Mouse (Mus musculus): ENCODE results near the gene Vmn1r3. TPM values are rescaled to one million over a fixed set of nuclear protein-coding genes. Genes with fewer than 3 reads are reported as not detected.
A peak's percentile ranks its signal among the peaks of the same experiment; 100 is the strongest.
"Not testable (repeated sequence)": the region's sequence is repeated elsewhere in the genome, so short reads cannot be mapped to it uniquely, and the experiment has no call there.

Vmn1r3 gene
- not detected in 2 replicates for polyA plus RNA-seq (2015; fragmentation: Nextera tagmentation; extraction: Ambion mirVana)

GRCm38 (mm10) chr4:3185258-3185657 lies at the start of gene Vmn1r3:
Gene Vmn1r3 (minus strand): TSS chr4:3185358.
- 82% methylated on average over 1 of the region's 1 CpGs for WGBS
- H3K27me3 ChIP-seq; H3K4me1 ChIP-seq; H3K27ac ChIP-seq (replicated peaks); ATAC-seq (ENCODE audit: insufficient number of reproducible peaks, low FRiP score, low TSS enrichment, low read depth); H3K9ac ChIP-seq; H3K36me3 ChIP-seq; H3K4me2 ChIP-seq (replicated peaks); H3K4me3 ChIP-seq (replicated peaks): not testable (repeated sequence)
- peaks cover 17% of the 10 kb centered on the region for H3K9me3 ChIP-seq (replicated peaks)

- Histone ChIP-seq H3K4me3 (replicated peaks) (no peak overlapping the region), H3K4me2 (replicated peaks) (no peak overlapping the region), H3K27ac (replicated peaks) (no peak overlapping the region), H3K9ac (no peak overlapping the region), H3K4me1 (no peaks in the 10 kb centered on the region), H3K27me3 (no peaks in the 10 kb centered on the region), H3K9me3 (replicated peaks) (peaks cover 11% of the 10 kb centered on the region; the same call in 1 of the 2 replicates), H3K36me3 (no peaks in the 10 kb centered on the region)
- no peak for ATAC-seq (ENCODE audit: insufficient number of reproducible peaks, low FRiP score, low TSS enrichment, low read depth)
- 64% methylated on average over 6 of the region's 6 CpGs for WGBS
Measured at GRCm38 (mm10) chr4:3232053-3232452, 46.9 kb upstream of the Vmn1r3 start.

- no peaks in the 10 kb centered on the region for H3K4me1 ChIP-seq
- H3K27ac ChIP-seq (replicated peaks): no peak overlapping the region
- peaks cover 15% of the 10 kb centered on the region for H3K9me3 ChIP-seq (replicated peaks)
- 5% methylated on average over 36 of the region's 48 CpGs for whole genome bisulfite sequencing
- peak overlapping the region; percentile 55 for H3K4me2 ChIP-seq (replicated peaks)
- no peaks in the 10 kb centered on the region for H3K36me3 ChIP-seq
- ATAC-seq (ENCODE audit: insufficient number of reproducible peaks, low FRiP score, low TSS enrichment, low read depth): no peak
- peak overlapping the region; percentile 31 for H3K4me3 ChIP-seq (replicated peaks)
- H3K9ac ChIP-seq: no peak overlapping the region
- no peaks in the 10 kb centered on the region for H3K27me3 ChIP-seq
Measured at GRCm38 (mm10) chr4:3230908-3231684, 45.9 kb upstream of the Vmn1r3 start.

- Histone ChIP-seq H3K27ac (replicated peaks) (no peak overlapping the region), H3K4me1 (no peaks in the 10 kb centered on the region), H3K4me3 (replicated peaks) (no peak overlapping the region), H3K36me3 (no peaks in the 10 kb centered on the region), H3K27me3 (no peaks in the 10 kb centered on the region), H3K4me2 (replicated peaks) (no peak overlapping the region), H3K9me3 (replicated peaks) (peaks cover 25% of the 10 kb centered on the region), H3K9ac (no peak overlapping the region)
- peak; percentile 47; the same call in 1 of the 2 replicates for ATAC-seq (ENCODE audit: insufficient number of reproducible peaks, low FRiP score, low TSS enrichment, low read depth)
- WGBS: 70% methylated on average over 4 of the region's 4 CpGs
Measured at GRCm38 (mm10) chr4:3229532-3229931, 44.4 kb upstream of the Vmn1r3 start.

- H3K36me3 ChIP-seq: no peaks in the 10 kb centered on the region
- no peak overlapping the region for H3K4me3 ChIP-seq (replicated peaks)
- peak; percentile 13; the same call in 1 of the 2 replicates for ATAC-seq (ENCODE audit: insufficient number of reproducible peaks, low FRiP score, low TSS enrichment, low read depth)
- WGBS: 61% methylated on average over 4 of the region's 4 CpGs
- no peak overlapping the region for H3K9ac ChIP-seq
- H3K4me1 ChIP-seq: no peaks in the 10 kb centered on the region
- H3K27me3 ChIP-seq: no peaks in the 10 kb centered on the region
- peaks cover 25% of the 10 kb centered on the region for H3K9me3 ChIP-seq (replicated peaks)
- no peak overlapping the region for H3K27ac ChIP-seq (replicated peaks)
- H3K4me2 ChIP-seq (replicated peaks): no peak overlapping the region
Measured at GRCm38 (mm10) chr4:3228476-3228875, 43.3 kb upstream of the Vmn1r3 start.

GRCm38 (mm10) chr4:3227751-3228150 lies 42.6 kb upstream of the Vmn1r3 start:
- no peaks in the 10 kb centered on the region for H3K36me3 ChIP-seq
- no peak overlapping the region for H3K4me2 ChIP-seq (replicated peaks)
- H3K27ac ChIP-seq (replicated peaks): no peak overlapping the region
- no peak for ATAC-seq (ENCODE audit: insufficient number of reproducible peaks, low FRiP score, low TSS enrichment, low read depth)
- no peaks in the 10 kb centered on the region for H3K4me1 ChIP-seq
- peaks cover 25% of the 10 kb centered on the region for H3K9me3 ChIP-seq (replicated peaks)
- 62% methylated on average over 5 of the region's 5 CpGs for WGBS
- no peak overlapping the region for H3K4me3 ChIP-seq (replicated peaks)
- no peaks in the 10 kb centered on the region for H3K27me3 ChIP-seq
- H3K9ac ChIP-seq: no peak overlapping the region

GRCm38 (mm10) chr4:3226488-3226887 lies 41.3 kb upstream of the Vmn1r3 start:
- no peak for ATAC-seq (ENCODE audit: insufficient number of reproducible peaks, low FRiP score, low TSS enrichment, low read depth)
- Histone ChIP-seq H3K4me3 (replicated peaks) (no peak overlapping the region), H3K4me2 (replicated peaks) (no peak overlapping the region), H3K9me3 (replicated peaks) (peaks cover 25% of the 10 kb centered on the region), H3K36me3 (no peaks in the 10 kb centered on the region), H3K9ac (no peak overlapping the region), H3K27ac (replicated peaks) (no peak overlapping the region), H3K27me3 (no peaks in the 10 kb centered on the region), H3K4me1 (no peaks in the 10 kb centered on the region)
- WGBS: 57% methylated on average over 3 of the region's 3 CpGs

GRCm38 (mm10) chr4:3225416-3225815 lies 40.3 kb upstream of the Vmn1r3 start:
- WGBS: 64% methylated on average over 3 of the region's 3 CpGs
- not testable (repeated sequence) for H3K9ac ChIP-seq; H3K36me3 ChIP-seq; H3K27me3 ChIP-seq; H3K27ac ChIP-seq (replicated peaks); H3K4me2 ChIP-seq (replicated peaks); H3K4me3 ChIP-seq (replicated peaks); H3K4me1 ChIP-seq; ATAC-seq (ENCODE audit: insufficient number of reproducible peaks, low FRiP score, low TSS enrichment, low read depth)
- H3K9me3 ChIP-seq (replicated peaks): peaks cover 25% of the 10 kb centered on the region

- H3K27me3 ChIP-seq; H3K27ac ChIP-seq (replicated peaks); H3K36me3 ChIP-seq; H3K4me2 ChIP-seq (replicated peaks); H3K4me1 ChIP-seq; H3K9ac ChIP-seq; H3K4me3 ChIP-seq (replicated peaks); ATAC-seq (ENCODE audit: insufficient number of reproducible peaks, low FRiP score, low TSS enrichment, low read depth): not testable (repeated sequence)
- WGBS: 53% methylated on average over 3 of the region's 3 CpGs
- peaks cover 25% of the 10 kb centered on the region for H3K9me3 ChIP-seq (replicated peaks)
Measured at GRCm38 (mm10) chr4:3224848-3225247, 39.7 kb upstream of the Vmn1r3 start.

GRCm38 (mm10) chr4:3223483-3224209 lies 38.5 kb upstream of the Vmn1r3 start:
- not testable (repeated sequence) for ATAC-seq (ENCODE audit: insufficient number of reproducible peaks, low FRiP score, low TSS enrichment, low read depth); H3K9ac ChIP-seq; H3K4me1 ChIP-seq; H3K27ac ChIP-seq (replicated peaks); H3K4me2 ChIP-seq (replicated peaks); H3K36me3 ChIP-seq; H3K27me3 ChIP-seq; H3K4me3 ChIP-seq (replicated peaks)
- WGBS: 68% methylated on average over 6 of the region's 9 CpGs
- H3K9me3 ChIP-seq (replicated peaks): peaks cover 24% of the 10 kb centered on the region

- H3K9me3 ChIP-seq (replicated peaks); H3K27me3 ChIP-seq; H3K4me1 ChIP-seq; ATAC-seq (ENCODE audit: insufficient number of reproducible peaks, low FRiP score, low TSS enrichment, low read depth); H3K4me2 ChIP-seq (replicated peaks); H3K36me3 ChIP-seq; H3K27ac ChIP-seq (replicated peaks); H3K9ac ChIP-seq; H3K4me3 ChIP-seq (replicated peaks): not testable (repeated sequence)
- WGBS: 64% methylated on average over 2 of the region's 2 CpGs
Measured at GRCm38 (mm10) chr4:3216382-3216781, 31.2 kb upstream of the Vmn1r3 start.
